Mouse (Mus musculus) kidney, adult 9 months (tissue): ENCODE data around the gene Hspa2.

Experiments
- DNase-seq: peaks from one replicate; pipeline ENCODE4 v3.0.0; 2022

The Hspa2 gene

GRCm38 (mm10) chr12:76378556-76378955 is 25.4 kb upstream of the Hspa2 start:
- DNase-seq, result no peak

- DNase-seq, result no peak
Measured at GRCm38 (mm10) chr12:76380151-76380550, 23.8 kb upstream of the Hspa2 start.

- no peak for DNase-seq
Measured at GRCm38 (mm10) chr12:76385342-76385741, 18.6 kb upstream of the Hspa2 start.

GRCm38 (mm10) chr12:76388794-76389193 is 15.2 kb upstream of the Hspa2 start:
- no peak for DNase-seq

GRCm38 (mm10) chr12:76391595-76392271 is 12.2 kb upstream of the Hspa2 start:
- DNase-seq, result no peak

- DNase-seq, result no peak
Measured at GRCm38 (mm10) chr12:76392979-76393378, 11.0 kb upstream of the Hspa2 start.

- no peak for DNase-seq
Measured at GRCm38 (mm10) chr12:76397281-76397680, 6.7 kb upstream of the Hspa2 start.

GRCm38 (mm10) chr12:76401674-76402073 is 2.3 kb upstream of the Hspa2 start:
- no peak for DNase-seq

GRCm38 (mm10) chr12:76402991-76403885 is 738 bp upstream of the Hspa2 start:
- peak; percentile 21 for DNase-seq

GRCm38 (mm10) chr12:76404836-76405182 is 833 bp downstream of the Hspa2 start:
- no peak for DNase-seq

GRCm38 (mm10) chr12:76405183-76405970 is 1.4 kb downstream of the Hspa2 start:
- peak; percentile 27 for DNase-seq

GRCm38 (mm10) chr12:76405971-76406370 is 2.0 kb downstream of the Hspa2 start:
- no peak for DNase-seq

GRCm38 (mm10) chr12:76407184-76407583 is 3.2 kb downstream of the Hspa2 start:
- DNase-seq, result no peak

GRCm38 (mm10) chr12:76409166-76409565 is 5.2 kb downstream of the Hspa2 start:
- no peak for DNase-seq

- DNase-seq, result no peak
Measured at GRCm38 (mm10) chr12:76415383-76416010, 11.5 kb downstream of the Hspa2 start.

GRCm38 (mm10) chr12:76417433-76417854 is 13.5 kb downstream of the Hspa2 start, which contains the start of gene Ppp1r36:
Ppp1r36 (plus strand) TSS chr12:76417538.
- peak; percentile 19 for DNase-seq

- no peak for DNase-seq
Measured at GRCm38 (mm10) chr12:76418346-76418745, 14.4 kb downstream of the Hspa2 start.

- DNase-seq, result no peak
Measured at GRCm38 (mm10) chr12:76425256-76425655, 21.3 kb downstream of the Hspa2 start.

GRCm38 (mm10) chr12:76427546-76427945 is 23.6 kb downstream of the Hspa2 start:
- DNase-seq, result no peak

- no peak for DNase-seq
Measured at GRCm38 (mm10) chr12:76430879-76431406, 27.0 kb downstream of the Hspa2 start.

GRCm38 (mm10) chr12:76431431-76431830 is 27.5 kb downstream of the Hspa2 start:
- no peak for DNase-seq

GRCm38 (mm10) chr12:76434111-76434510 is 30.1 kb downstream of the Hspa2 start:
- no peak for DNase-seq

GRCm38 (mm10) chr12:76435084-76435483 is 31.1 kb downstream of the Hspa2 start:
- no peak for DNase-seq
